Mouse (Mus musculus) adrenal gland, postnatal 25 days (tissue): ENCODE data around the gene 4921517D22Rik. TPM values are rescaled to one million over a fixed set of nuclear protein-coding genes. Genes with fewer than 3 reads are reported as not detected.
"Not testable (repeated sequence)": the region's sequence is repeated elsewhere in the genome, so short reads cannot be mapped to it uniquely, and the experiment has no call there.

ENCODE experiments used
- DNase-seq: peaks from one replicate; pipeline ENCODE4 v3.0.0; 2021; ENCODE audit warnings: mixed read lengths
- long read RNA-seq: library from polyadenylated mRNA; stranded (forward); transcript quantifications from one replicate; pipeline ENCODE4 v2.0.0, GENCODE M21; 2021
- total RNA-seq: library from RNA; stranded (reverse); gene quantifications from 2 replicates; pipeline ENCODE4 v1.2.3, GENCODE M21; 2021

The 4921517D22Rik gene
- total RNA-seq = not detected in 2 replicates
- long read RNA-seq = 0 reads

- DNase-seq = no peak
Measured at GRCm38 (mm10) chr13:59694008-59694407, at the start of gene 4921517D22Rik. 4921517D22Rik (minus strand) TSS chr13:59694108.

GRCm38 (mm10) chr13:59741697-59742096 is 47.8 kb upstream of the 4921517D22Rik start:
- DNase-seq = no peak

GRCm38 (mm10) chr13:59741096-59741495 is 47.2 kb upstream of the 4921517D22Rik start:
- DNase-seq = peak; percentile 62

- DNase-seq = no peak
Measured at GRCm38 (mm10) chr13:59739397-59739796, 45.5 kb upstream of the 4921517D22Rik start.

- DNase-seq = no peak
Measured at GRCm38 (mm10) chr13:59738455-59738854, 44.5 kb upstream of the 4921517D22Rik start.

GRCm38 (mm10) chr13:59735190-59735589 is 41.3 kb upstream of the 4921517D22Rik start:
- DNase-seq = no peak

- DNase-seq = not testable (repeated sequence)
Measured at GRCm38 (mm10) chr13:59734347-59734746, 40.4 kb upstream of the 4921517D22Rik start.

- DNase-seq = no peak
Measured at GRCm38 (mm10) chr13:59733936-59734335, 40.0 kb upstream of the 4921517D22Rik start.

- no peak for DNase-seq
Measured at GRCm38 (mm10) chr13:59731652-59732051, 37.7 kb upstream of the 4921517D22Rik start, which contains the start of gene Spata31d1d. Spata31d1d (minus strand) TSS chr13:59731752.

- DNase-seq = peak; percentile 72
Measured at GRCm38 (mm10) chr13:59728378-59729093, 34.6 kb upstream of the 4921517D22Rik start.

GRCm38 (mm10) chr13:59726139-59726867 is 32.4 kb upstream of the 4921517D22Rik start:
- no peak for DNase-seq

GRCm38 (mm10) chr13:59722089-59722488 is 28.2 kb upstream of the 4921517D22Rik start:
- not testable (repeated sequence) for DNase-seq

GRCm38 (mm10) chr13:59719475-59719874 is 25.6 kb upstream of the 4921517D22Rik start:
- DNase-seq = no peak

GRCm38 (mm10) chr13:59718857-59719440 is 25.0 kb upstream of the 4921517D22Rik start:
- DNase-seq = not testable (repeated sequence)

- no peak for DNase-seq
Measured at GRCm38 (mm10) chr13:59713710-59714109, 19.8 kb upstream of the 4921517D22Rik start.

- not testable (repeated sequence) for DNase-seq
Measured at GRCm38 (mm10) chr13:59711984-59712383, 18.1 kb upstream of the 4921517D22Rik start, which contains the start of gene Spata31d1b. Spata31d1b (plus strand) TSS chr13:59712284.

- no peak for DNase-seq
Measured at GRCm38 (mm10) chr13:59710230-59710629, 16.3 kb upstream of the 4921517D22Rik start, which contains the start of gene Spata31d1a. Spata31d1a (minus strand) TSS chr13:59710330.

- no peak for DNase-seq
Measured at GRCm38 (mm10) chr13:59704562-59704961, 10.7 kb upstream of the 4921517D22Rik start.

GRCm38 (mm10) chr13:59703514-59703913 is 9.6 kb upstream of the 4921517D22Rik start:
- no peak for DNase-seq

GRCm38 (mm10) chr13:59700137-59700536 is 6.2 kb upstream of the 4921517D22Rik start:
- not testable (repeated sequence) for DNase-seq

- no peak for DNase-seq
Measured at GRCm38 (mm10) chr13:59699131-59699530, 5.2 kb upstream of the 4921517D22Rik start.

GRCm38 (mm10) chr13:59695781-59696180 is 1.9 kb upstream of the 4921517D22Rik start:
- no peak for DNase-seq

- DNase-seq = no peak
Measured at GRCm38 (mm10) chr13:59691478-59691877, 2.4 kb downstream of the 4921517D22Rik start.
